ENCODE assay signal across 9 mouse cellular contexts in genomic region chr10:119408327-119408726, GRCm38 (mm10). TPM values are rescaled to one million over a fixed set of nuclear protein-coding genes. Genes with fewer than 3 reads are reported as not detected.
DNase-seq lines count a peak whose midpoint lies in the region; ATAC-seq and TF ChIP-seq lines count a peak whose summit lies in the region.
"Had no signal": no experiment of that assay in that cellular context is flagged by ENCODE, and none has a peak within 500 bp of the region (broad histone marks: within the 10 kb centered on the region; RNA-seq: fewer than 3 reads in every experiment).

No protein-coding gene starts in this region.

- no peaks in the 10 kb centered on the region for H3K36me3 ChIP-seq in hindbrain, embryonic 11.5 days (ENCODE audit: control insufficient read depth, insufficient read depth, low read length)
- H3K36me3 ChIP-seq in hindbrain, embryonic 10.5 days = no peaks in the 10 kb centered on the region
- no peaks in the 10 kb centered on the region for H3K36me3 ChIP-seq in kidney, postnatal 0 days (ENCODE audit: insufficient read depth, low read length)
- no peaks in the 10 kb centered on the region for H3K36me3 ChIP-seq in midbrain, embryonic 13.5 days
- H3K36me3 ChIP-seq: lung, embryonic 15.5 days had no signal

- no peak overlapping the region for H3K4me2 ChIP-seq in hindbrain, embryonic 11.5 days (replicated peaks; ENCODE audit: low read depth, low read length)
- H3K4me2 ChIP-seq in kidney, postnatal 0 days (ENCODE audit: low read length) = peak overlapping the region; percentile 21
- no peak overlapping the region for H3K4me2 ChIP-seq in midbrain, embryonic 13.5 days (replicated peaks)
- H3K4me2 ChIP-seq: lung, embryonic 15.5 days had no signal

- no peaks in the 10 kb centered on the region for H3K27me3 ChIP-seq in hindbrain, embryonic 11.5 days (ENCODE audit: control insufficient read depth, insufficient read depth, low read length)
- H3K27me3 ChIP-seq in hindbrain, embryonic 10.5 days (ENCODE audit: insufficient read depth, poor library complexity, severe bottlenecking) = no peaks in the 10 kb centered on the region
- no peaks in the 10 kb centered on the region for H3K27me3 ChIP-seq in kidney, postnatal 0 days (ENCODE audit: insufficient read depth, low read length)
- H3K27me3 ChIP-seq in midbrain, embryonic 13.5 days = no peaks in the 10 kb centered on the region
- H3K27me3 ChIP-seq: lung, embryonic 15.5 days had no signal

- no peak overlapping the region for H3K4me3 ChIP-seq in hindbrain, embryonic 11.5 days (ENCODE audit: low read depth, low read length)
- H3K4me3 ChIP-seq in hindbrain, embryonic 10.5 days = no peak overlapping the region
- no peak overlapping the region for H3K4me3 ChIP-seq in kidney, postnatal 0 days (replicated peaks; ENCODE audit: low read depth, low read length)
- no peak overlapping the region for H3K4me3 ChIP-seq in midbrain, embryonic 13.5 days (replicated peaks)
- H3K4me3 ChIP-seq: lung, embryonic 15.5 days had no signal

- no peaks in the 10 kb centered on the region for H3K4me1 ChIP-seq in hindbrain, embryonic 11.5 days (replicated peaks; ENCODE audit: control insufficient read depth, insufficient read depth, low read length)
- H3K4me1 ChIP-seq in hindbrain, embryonic 10.5 days (replicated peaks) = 0 out of 2 replicates have a peak, but pooled peaks cover 5% of the 10 kb centered on the region
- H3K4me1 ChIP-seq in kidney, postnatal 0 days (replicated peaks; ENCODE audit: insufficient read depth, low read length) = no peaks in the 10 kb centered on the region; the same call in 1 of the 2 replicates
- peaks cover 5% of the 10 kb centered on the region; the same call in 1 of the 2 replicates for H3K4me1 ChIP-seq in midbrain, embryonic 13.5 days (replicated peaks)

- H3K9me3 ChIP-seq in hindbrain, embryonic 11.5 days (ENCODE audit: control insufficient read depth, low read length) = no peaks in the 10 kb centered on the region
- no peaks in the 10 kb centered on the region for H3K9me3 ChIP-seq in hindbrain, embryonic 10.5 days
- no peaks in the 10 kb centered on the region for H3K9me3 ChIP-seq in kidney, postnatal 0 days (replicated peaks; ENCODE audit: low read length)
- H3K9me3 ChIP-seq in midbrain, embryonic 13.5 days = no peaks in the 10 kb centered on the region
- H3K9me3 ChIP-seq: lung, embryonic 15.5 days had no signal

- 40% methylated on average over 6 of the region's 6 CpGs for WGBS in hindbrain, embryonic 11.5 days
- WGBS in hindbrain, embryonic 10.5 days = 57% methylated on average over 6 of the region's 6 CpGs
- WGBS in kidney, postnatal 0 days = 10% methylated on average over 6 of the region's 6 CpGs
- 25% methylated on average over 6 of the region's 6 CpGs for WGBS in midbrain, embryonic 13.5 days

- TF ChIP-seq CTCF in kidney, postnatal 0 days (IDR thresholded peaks at IDR 0.05; ENCODE audit: low read depth) = no peak

- H3K9ac ChIP-seq in hindbrain, embryonic 11.5 days (ENCODE audit: low read depth, low read length) = no peak overlapping the region
- H3K9ac ChIP-seq in kidney, postnatal 0 days (ENCODE audit: low read depth, low read length) = no peak overlapping the region
- H3K9ac ChIP-seq in midbrain, embryonic 13.5 days (replicated peaks) = no peak overlapping the region
- H3K9ac ChIP-seq: lung, embryonic 15.5 days had no signal

- no peak overlapping the region for H3K27ac ChIP-seq in hindbrain, embryonic 11.5 days (ENCODE audit: low read depth, low read length)
- no peak overlapping the region for H3K27ac ChIP-seq in hindbrain, embryonic 10.5 days
- H3K27ac ChIP-seq in kidney, postnatal 0 days = no peak overlapping the region
- H3K27ac ChIP-seq in midbrain, embryonic 13.5 days = no peak overlapping the region
- H3K27ac ChIP-seq: lung, embryonic 15.5 days had no signal

- no peak for ATAC-seq in hindbrain, embryonic 11.5 days (ENCODE audit: low FRiP score)
- no peak; the same call in 1 of the 2 replicates for ATAC-seq in kidney, postnatal 0 days (replicated peaks; ENCODE audit: low FRiP score, low read depth)
- ATAC-seq in midbrain, embryonic 13.5 days = no peak

- DNase-seq in hindbrain, embryonic 11.5 days (ENCODE audit: low spot score) = peak; percentile 3
- DNase-seq in hindbrain, embryonic 10.5 days (ENCODE audit: low spot score) = no peak
- peak; percentile 14 for DNase-seq in retina, postnatal 1 day
- DNase-seq in retina, embryonic 14.5 days (ENCODE audit: low spot score) = no peak
- DNase-seq in kidney, postnatal 0 days (ENCODE audit: low spot score) = no peak
- peak; percentile 40 for DNase-seq in lung, postnatal 36 days
- no peak for DNase-seq in testis, postnatal 14 days (ENCODE audit: low spot score)

RNA-seq across cellular contexts. Expression of gene Grip1, which starts 45.3 kb away (rescaled TPM):
- polyA plus RNA-seq in hindbrain, embryonic 11.5 days (2014; fragmentation: Nextera tagmentation; extraction: Ambion mirVana) = 11.8 and 12.1 TPM in 2 replicates
- 7.2 and 7.9 TPM in 2 replicates for polyA plus RNA-seq in hindbrain, embryonic 10.5 days (2016; fragmentation: Nextera tagmentation; extraction: Ambion mirVana)
- 3.1 and 3.2 TPM in 2 replicates for polyA plus RNA-seq in kidney, postnatal 0 days (2015; fragmentation: Nextera tagmentation; extraction: Ambion mirVana)
- 14.4 and 16.0 TPM in 2 replicates for polyA plus RNA-seq in midbrain, embryonic 13.5 days (2015; fragmentation: Nextera tagmentation; extraction: Ambion mirVana)

Comparison
In these comparisons a context has a peak if more than half of its experiments do, and no peak if none do; other contexts are left out.
1. DNase-seq: peak in hindbrain, embryonic 11.5 days (single experiment), retina, postnatal 1 day (single experiment) and lung, postnatal 36 days (single experiment); none in hindbrain, embryonic 10.5 days (single experiment), retina, embryonic 14.5 days (single experiment), kidney, postnatal 0 days (single experiment) and testis, postnatal 14 days (single experiment).